Mouse (Mus musculus): ENCODE measurements around the gene Pip5k1c.

GRCm38 (mm10) chr10:81309571-81309970, 16.8 kb downstream of the Pip5k1c start:
- no peak for TF ChIP-seq POLR2A (IDR thresholded peaks at IDR 0.05; ENCODE audit: extremely low read depth, insufficient read depth, low read length)
- TF ChIP-seq CTCF (IDR thresholded peaks at IDR 0.05; ENCODE audit: low read depth, low read length): no peak

All from liver, adult 2 months (tissue).